Mouse (Mus musculus) frontal cortex, adult (tissue): ENCODE data around the gene Nyap1.

ENCODE experiments used
- ATAC-seq: cut with Nextera tagmentation; 2 replicates; pipeline ENCODE4 v1.9.2; 2017; ENCODE audit warnings: mild to moderate bottlenecking, moderate library complexity, mixed read lengths; ENCODE audit not compliant: low TSS enrichment

Gene Nyap1

GRCm38 (mm10) chr5:137741023-137741931 is at the start of gene Nyap1:
TSS of gene Nyap1 (minus strand) at chr5:137741607.
- peak; percentile 29 for ATAC-seq

GRCm38 (mm10) chr5:137788946-137789531 is 47.6 kb upstream of the Nyap1 start:
- no peak for ATAC-seq

DNA sequence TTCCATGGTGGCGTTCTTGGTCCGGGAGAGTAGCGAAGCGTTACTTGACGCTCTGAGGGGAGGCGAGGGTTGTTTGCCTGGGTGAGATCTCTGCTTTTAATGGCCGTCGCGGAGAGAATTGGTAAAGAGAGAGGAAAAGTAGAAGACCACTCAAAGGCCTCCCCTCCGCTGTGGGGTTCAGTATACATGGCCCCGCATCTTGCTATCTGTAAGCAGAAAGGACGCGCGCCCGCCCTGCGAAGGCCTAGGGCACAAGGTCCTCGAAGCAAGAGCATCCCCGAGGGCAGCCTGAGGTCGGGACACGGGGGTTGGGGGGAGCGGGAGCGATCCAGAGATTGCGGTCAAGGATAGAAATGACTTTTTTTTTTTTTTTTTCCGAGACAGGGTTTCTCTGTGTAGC is 46.8 kb upstream of the Nyap1 start:
- no peak for ATAC-seq

DNA sequence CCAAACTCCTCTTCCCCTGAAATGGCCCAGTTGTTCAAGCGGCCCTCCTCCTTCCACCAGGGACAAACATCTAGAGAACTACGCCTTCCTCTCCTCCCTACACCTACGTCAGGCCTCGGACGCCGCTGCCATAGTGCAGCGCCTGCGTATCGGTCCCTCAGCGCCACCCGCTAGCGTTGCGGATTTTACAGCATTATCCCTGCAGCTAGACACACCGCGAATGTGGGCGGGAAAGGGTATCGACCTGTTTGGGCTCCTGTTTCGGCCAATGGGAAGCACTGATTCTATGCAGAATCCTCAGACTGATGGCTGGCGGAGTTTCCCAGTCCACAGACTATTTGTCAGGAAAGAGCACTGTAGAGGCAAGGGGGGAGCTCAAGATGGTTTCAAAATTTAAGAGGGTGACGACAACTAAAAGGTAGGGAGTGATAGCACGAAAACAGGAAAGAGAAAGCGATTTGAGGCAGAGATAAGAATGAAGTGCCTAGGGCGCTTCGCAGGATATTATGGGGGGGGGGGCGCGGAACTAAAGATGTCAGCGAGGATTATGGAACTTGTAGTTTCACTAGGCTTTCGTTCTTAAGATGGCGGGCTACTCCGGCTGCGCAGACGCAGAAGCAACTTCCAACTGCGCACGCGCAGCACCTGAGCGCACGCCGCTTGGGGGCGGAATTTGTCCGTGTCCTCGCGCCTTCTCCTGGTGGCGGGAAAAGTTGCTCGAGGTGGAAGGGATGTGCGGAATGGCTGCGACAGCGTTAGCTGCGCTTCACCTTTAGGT is 45.9 kb upstream of the Nyap1 start, which contains the start of the genes Mepce and Zcwpw1:
Gene Mepce, minus strand, starts transcription at position 505 of the 778 bp plus-strand sequence.
Gene Zcwpw1, plus strand, starts transcription at position 648 of the 778 bp plus-strand sequence.
- peak; percentile 67 for ATAC-seq

- peak; percentile 65 for ATAC-seq
These were observed 44.9 kb upstream of the Nyap1 start for GRCm38 (mm10) chr5:137786109-137786942.

GRCm38 (mm10) chr5:137785164-137786031 is 44.0 kb upstream of the Nyap1 start:
- peak; percentile 2; the same call in 1 of the 2 replicates for ATAC-seq

DNA sequence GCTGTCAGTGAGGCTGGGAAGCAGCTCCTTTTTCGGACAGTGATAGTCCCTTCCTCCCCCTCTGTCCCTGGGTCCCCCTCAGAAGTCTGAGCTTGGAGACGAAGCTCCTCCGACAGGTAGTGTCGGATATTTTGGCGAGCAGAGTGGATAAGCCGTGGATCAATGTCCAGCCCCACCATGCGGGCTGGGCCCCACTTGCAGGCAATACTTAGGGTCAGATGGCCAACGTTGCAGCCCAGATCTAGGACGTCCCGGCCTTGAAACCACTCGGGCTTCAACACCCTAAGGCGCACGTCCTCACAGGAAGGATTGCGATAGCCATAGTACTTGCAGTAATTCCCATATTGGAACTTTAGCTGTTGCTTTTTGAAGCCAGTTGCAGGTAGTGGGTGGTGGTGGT is 43.1 kb upstream of the Nyap1 start:
- no peak for ATAC-seq

- ATAC-seq = no peak
These were observed 42.6 kb upstream of the Nyap1 start for GRCm38 (mm10) chr5:137783901-137784540.

DNA sequence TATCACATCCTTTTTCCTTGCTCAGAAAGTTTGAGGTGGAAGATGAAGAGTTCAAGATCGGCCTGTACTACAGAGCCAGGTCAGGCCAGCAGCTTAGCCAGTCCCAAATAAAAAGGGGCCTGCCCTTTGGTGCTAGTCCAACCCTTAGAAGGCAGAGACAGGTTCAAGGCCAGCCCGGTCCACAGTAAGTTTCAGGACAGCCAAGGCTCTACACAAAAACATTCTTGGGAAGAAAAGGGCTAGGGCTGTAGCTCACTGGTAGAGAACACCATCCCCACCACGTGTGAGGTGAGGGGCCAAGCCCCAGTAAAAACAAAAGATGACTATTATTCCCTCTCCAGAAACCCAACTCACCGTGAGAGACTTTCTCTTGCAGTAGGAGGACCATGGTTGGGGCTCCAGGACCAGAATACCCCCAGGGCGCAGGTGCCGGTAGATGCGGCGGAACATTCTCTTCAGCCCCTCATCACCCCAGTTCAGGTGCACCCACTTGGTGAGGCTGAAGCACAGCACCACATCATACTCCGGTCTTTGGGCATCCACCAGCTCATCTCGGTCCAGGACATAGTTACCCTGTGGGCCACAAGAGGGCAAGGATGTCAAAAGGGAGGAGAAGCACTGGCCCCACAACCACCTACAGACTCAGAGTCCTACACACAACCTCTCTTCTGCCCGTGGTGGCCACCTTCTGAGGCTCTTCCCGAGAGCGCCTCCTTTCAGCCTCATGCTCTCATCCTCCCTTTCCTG is 41.5 kb upstream of the Nyap1 start:
- ATAC-seq = no peak

DNA sequence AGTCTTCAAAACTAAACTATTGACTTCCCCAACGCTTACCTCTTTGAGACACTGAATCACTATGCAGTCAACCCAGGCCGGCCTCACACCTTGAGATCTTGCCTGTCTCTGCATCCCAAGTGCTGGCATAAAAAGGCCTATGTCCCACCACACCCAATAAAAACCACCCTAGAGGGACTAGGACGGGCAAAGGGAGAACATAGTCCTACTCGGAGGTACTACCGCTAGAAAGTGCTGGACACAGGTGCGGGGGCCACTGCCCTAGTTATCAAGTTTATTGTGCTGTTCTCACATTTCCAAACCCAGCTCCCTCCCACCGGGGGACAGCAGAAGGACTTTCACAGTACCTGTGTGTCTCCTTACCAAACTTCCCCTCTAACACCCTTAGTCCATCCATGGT is 40.3 kb upstream of the Nyap1 start:
- no peak for ATAC-seq

- ATAC-seq = peak; percentile 27
These were observed 37.9 kb upstream of the Nyap1 start for GRCm38 (mm10) chr5:137779053-137779933.

DNA sequence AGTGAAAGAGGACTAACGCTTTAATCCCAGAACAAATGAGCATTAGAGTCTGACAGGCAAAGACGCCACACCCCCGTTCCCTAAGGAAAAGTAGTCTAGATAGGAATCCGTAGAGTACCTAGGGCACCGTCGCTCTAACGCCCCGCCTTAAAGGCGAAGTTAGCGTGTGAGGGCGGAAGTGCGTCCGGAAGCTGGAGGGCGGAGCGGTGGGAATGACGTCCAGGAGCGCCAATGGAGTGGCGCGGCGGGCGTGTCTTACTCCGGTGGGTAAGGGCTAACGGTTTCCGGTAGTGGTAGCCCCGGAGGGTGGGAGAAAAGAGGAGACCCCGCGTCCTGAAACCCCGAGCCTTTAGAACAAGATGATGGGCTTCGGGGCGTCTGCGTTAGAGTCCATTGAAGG is 37.2 kb upstream of the Nyap1 start, which contains the start of gene Ppp1r35:
Gene Ppp1r35, plus strand, starts transcription at position 215 of the 400 bp plus-strand sequence.
- peak; percentile 95 for ATAC-seq

DNA sequence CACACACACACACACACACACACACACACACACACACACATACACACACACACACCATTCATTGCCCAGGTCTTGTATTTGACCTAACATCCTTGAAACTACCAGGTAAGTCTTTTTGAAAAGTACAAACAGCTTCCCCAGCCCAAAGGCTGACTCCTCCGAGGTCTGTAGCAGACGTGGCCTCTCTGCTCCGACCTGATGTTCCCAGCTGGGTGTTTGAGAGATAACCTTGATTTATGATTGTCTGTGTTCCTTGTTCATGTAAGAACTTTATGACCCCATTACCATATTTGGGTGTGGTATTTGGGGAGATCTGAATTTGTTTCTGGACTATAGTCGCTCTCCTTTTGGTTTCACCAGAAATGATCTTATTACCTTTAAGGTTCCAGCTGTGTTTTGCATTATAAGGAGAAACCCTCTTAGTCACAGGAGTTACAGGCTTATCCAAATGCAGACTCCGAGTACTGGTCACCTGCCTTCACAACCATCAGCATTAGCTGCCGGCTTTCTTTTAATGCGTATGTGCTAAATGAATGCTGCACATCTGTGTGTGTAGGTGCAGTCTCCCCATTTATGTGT is 35.9 kb upstream of the Nyap1 start:
- ATAC-seq = no peak

GRCm38 (mm10) chr5:137776408-137776918 is 35.1 kb upstream of the Nyap1 start:
- ATAC-seq = no peak

DNA sequence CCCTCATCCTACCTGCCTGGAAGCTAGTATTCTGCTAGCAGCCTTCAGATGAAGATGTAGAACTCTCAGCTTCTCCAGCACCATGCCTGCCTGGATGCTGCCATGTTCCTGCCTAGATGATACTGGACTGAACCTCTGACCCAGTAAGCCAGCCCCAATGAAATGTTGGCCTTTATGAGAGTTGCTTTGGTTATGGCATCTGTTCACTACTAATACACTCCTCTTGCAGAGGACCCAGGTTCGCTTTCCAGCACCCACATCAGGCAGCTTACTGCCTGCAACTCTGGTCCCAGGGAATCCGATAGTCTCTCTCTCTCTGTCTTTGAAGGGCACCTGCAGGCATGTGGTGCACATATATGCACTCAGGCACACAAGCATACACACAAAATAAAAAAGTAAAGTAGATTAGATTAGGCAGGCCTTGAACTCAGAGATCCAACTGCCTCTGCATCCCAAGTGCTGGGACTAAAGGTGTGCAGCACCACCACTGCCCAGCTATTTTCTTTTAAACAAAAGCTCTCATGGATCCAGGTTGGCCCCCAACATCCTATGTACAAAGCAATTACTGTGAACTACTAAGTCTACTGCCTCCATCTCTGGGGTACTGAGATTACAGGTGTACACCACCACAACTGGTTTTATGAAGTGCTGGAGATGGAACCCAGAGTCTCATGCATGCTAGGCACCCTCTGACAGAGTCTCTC is 34.3 kb upstream of the Nyap1 start:
- no peak for ATAC-seq

DNA sequence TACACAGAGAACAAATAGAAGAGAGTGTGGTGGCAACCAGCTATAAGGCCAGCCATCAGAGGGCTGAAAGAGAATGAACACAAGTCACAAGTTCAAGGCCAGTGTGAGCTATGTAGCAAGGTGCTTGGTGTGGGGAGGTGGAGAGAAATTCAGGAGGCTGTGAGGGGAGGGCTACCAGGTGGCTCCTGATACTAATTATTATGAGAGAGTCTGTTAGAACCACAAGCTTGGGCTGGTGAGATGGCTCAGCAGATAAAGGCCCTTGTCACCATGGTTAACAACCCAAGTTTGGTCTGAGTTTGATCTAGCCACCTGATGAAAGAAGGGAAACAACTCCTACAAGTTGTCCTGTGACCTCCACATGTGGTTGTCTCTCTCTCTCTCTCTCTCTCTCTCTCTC is 31.3 kb upstream of the Nyap1 start:
- ATAC-seq = no peak

DNA sequence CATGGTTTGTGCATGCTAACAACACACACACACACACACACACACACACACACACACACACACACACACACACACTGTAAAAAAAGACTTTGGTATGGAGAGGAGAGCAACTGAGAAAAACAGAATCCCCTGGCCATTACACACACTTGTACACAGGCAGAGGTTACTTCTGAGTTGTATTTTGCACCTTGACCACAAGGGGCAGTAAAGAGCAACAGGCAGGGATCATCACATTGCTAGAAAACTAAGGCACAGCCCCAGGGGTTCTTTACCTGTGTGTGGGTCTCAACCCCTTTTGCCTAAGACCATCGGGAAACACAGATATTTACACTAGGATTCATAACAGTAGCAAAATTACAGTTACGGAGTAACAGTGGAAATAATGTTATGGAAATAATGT is 29.3 kb upstream of the Nyap1 start:
- ATAC-seq = peak; percentile 38; the same call in 1 of the 2 replicates
